Mouse (Mus musculus): ENCODE results near the gene Tmem9b.

DNA sequence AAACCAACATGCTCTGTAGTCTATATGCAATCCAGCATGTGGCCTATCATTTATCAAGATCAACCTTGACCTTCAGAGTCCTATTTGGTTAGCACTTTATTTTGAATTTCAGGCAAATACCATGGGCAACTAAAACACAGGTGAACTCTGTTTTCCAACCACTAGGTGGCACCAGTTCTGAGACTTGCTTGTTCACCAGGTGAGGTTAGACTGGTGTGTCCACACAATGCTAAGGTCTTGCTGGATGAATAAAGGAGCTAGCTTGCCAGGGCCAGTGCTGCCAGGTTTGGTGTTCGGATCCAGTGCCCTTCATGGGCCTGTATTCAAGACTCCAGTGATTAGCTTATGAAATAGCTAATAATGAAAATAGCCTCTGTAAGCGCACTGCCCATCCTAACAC lies 40.1 kb upstream of the Tmem9b start:
- TF ChIP-seq USF1 (IDR thresholded peaks at IDR 0.05; ENCODE audit: low read depth): no peak
- TF ChIP-seq TCF3 (IDR thresholded peaks at IDR 0.05; ENCODE audit: insufficient read length, low read depth): no peak
- no peak for TF ChIP-seq POLR2A (IDR thresholded peaks at IDR 0.05; ENCODE audit: insufficient read length, low read depth)
- TF ChIP-seq E2F4 (IDR thresholded peaks at IDR 0.05; ENCODE audit: insufficient read depth): no peak
- TF ChIP-seq CEBPB (IDR thresholded peaks at IDR 0.05; ENCODE audit: insufficient read depth, poor library complexity, severe bottlenecking): no peak
- no peak for TF ChIP-seq TCF12 (IDR thresholded peaks at IDR 0.05; ENCODE audit: insufficient read depth, poor library complexity, severe bottlenecking)
- TF ChIP-seq MAX (IDR thresholded peaks at IDR 0.05; ENCODE audit: low read depth): no peak
- no peak for TF ChIP-seq MYOD1 (IDR thresholded peaks at IDR 0.05; ENCODE audit: control insufficient read depth in 1 of 3, insufficient read length in 2 of 3, low read depth in 2 of 3)
- no peak for TF ChIP-seq POLR2AphosphoS2 (IDR thresholded peaks at IDR 0.05; ENCODE audit: insufficient read length, low read depth)
- no peak for TF ChIP-seq SRF (IDR thresholded peaks at IDR 0.05; ENCODE audit: control insufficient read depth, insufficient read length, low read depth)

Measured in myocyte (in vitro differentiated cells).